Mouse (Mus musculus): ENCODE data around the gene Ribc2. TPM values are rescaled to one million over a fixed set of nuclear protein-coding genes. Genes with fewer than 3 reads are reported as not detected.
A peak's percentile ranks its signal among the peaks of the same experiment; 100 is the strongest.

The Ribc2 gene
- 0.37 and 0.83 TPM in 2 replicates for polyA plus RNA-seq (2014; fragmentation: Nextera tagmentation; extraction: Ambion mirVana)

DNA sequence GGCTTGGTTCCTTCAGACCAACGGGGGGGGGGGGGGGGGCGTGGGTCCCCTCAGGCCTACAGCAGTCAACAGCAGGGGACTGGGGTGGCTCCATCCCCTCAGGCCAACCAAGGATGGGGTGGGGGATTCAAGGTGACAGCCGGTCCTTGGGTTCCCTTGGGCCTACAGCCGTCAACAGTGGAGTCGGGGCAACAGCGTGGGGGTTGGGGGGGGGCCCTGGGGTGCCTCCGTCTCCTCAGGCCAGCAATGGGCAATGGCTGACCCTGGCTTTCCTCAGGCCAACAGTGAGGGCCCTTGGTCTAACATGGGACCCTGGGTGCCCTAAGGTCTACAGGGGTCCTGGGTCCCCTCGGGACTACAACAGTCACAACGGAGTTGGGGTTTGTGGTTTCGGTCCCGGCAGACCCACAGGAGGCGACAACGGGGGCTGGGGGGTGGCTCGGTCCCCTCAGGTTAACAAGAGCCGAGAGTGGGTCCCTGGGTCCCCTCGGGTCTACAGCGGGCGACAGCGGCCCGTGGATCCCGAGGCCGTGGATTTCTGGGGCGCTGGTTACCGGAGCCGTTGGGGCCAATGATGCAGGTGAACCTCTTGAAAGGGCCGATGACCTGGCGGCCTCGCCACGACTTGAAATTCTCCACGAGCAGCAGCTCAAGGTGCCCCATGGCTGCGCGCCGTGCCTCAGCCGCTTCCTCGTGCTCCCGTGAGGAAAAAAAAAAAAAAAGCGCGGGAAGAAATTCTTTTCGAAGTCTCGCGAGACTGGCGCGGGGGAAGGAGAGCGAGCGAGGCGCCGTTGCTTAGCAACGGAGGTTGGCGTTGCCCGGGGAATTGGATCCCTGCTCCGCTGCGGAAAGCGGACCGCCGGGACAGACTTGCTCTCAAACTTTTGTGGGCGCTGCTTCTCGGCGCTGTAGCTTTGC is at the start of gene Ribc2, which contains the start of gene Smc1b:
Ribc2 (plus strand) TSS at position 804 of the 918 bp plus-strand sequence.
Smc1b (minus strand) TSS at position 690 of the 918 bp plus-strand sequence.
- H3K9ac ChIP-seq (replicated peaks; ENCODE audit: low read depth, low read length) = no peak within 1 kb of the TSS
- ATAC-seq (ENCODE audit: low read depth) = peak; percentile 51; the same call in 1 of the 2 replicates

GRCm38 (mm10) chr15:85085641-85086040 is 46.2 kb upstream of the Ribc2 start:
- Histone ChIP-seq H3K4me2 (ENCODE audit: low read depth, low read length) (no peak overlapping the region), H3K27me3 (ENCODE audit: control insufficient read depth, insufficient read depth, low read length) (no peaks in the 10 kb centered on the region), H3K9ac (replicated peaks; ENCODE audit: low read depth, low read length) (no peak overlapping the region), H3K9me3 (ENCODE audit: control insufficient read depth, low read length) (no peaks in the 10 kb centered on the region), H3K4me1 (ENCODE audit: control insufficient read depth, insufficient read depth, low read length) (no peaks in the 10 kb centered on the region), H3K27ac (ENCODE audit: low read depth, low read length) (no peak overlapping the region), H3K4me3 (ENCODE audit: low read depth, low read length) (no peak overlapping the region), H3K36me3 (ENCODE audit: control insufficient read depth, insufficient read depth, low read length) (no peaks in the 10 kb centered on the region)
- WGBS = 79% methylated on average over 1 of the region's 1 CpGs
- no peak for ATAC-seq (ENCODE audit: low read depth)

More for the DNA sequence above, at the start of gene Ribc2, which contains the start of gene Smc1b:
- Histone ChIP-seq H3K4me3 (ENCODE audit: low read depth, low read length) (peak within 1 kb of the TSS; percentile 34), H3K4me2 (ENCODE audit: low read depth, low read length) (peak within 1 kb of the TSS; percentile 65), H3K27me3 (ENCODE audit: control insufficient read depth, insufficient read depth, low read length) (0 out of 2 replicates have a peak, but pooled peaks cover 2% of the 10 kb centered on the region), H3K9me3 (ENCODE audit: control insufficient read depth, low read length) (no peaks in the 10 kb centered on the region), H3K27ac (ENCODE audit: low read depth, low read length) (no peak within 1 kb of the TSS), H3K4me1 (ENCODE audit: control insufficient read depth, insufficient read depth, low read length) (no peaks in the 10 kb centered on the region), H3K36me3 (ENCODE audit: control insufficient read depth, insufficient read depth, low read length) (no peaks in the 10 kb centered on the region)
- 32% methylated on average over 53 of the region's 58 CpGs for WGBS

GRCm38 (mm10) chr15:85132193-85132520 is 279 bp downstream of the Ribc2 start:
- H3K27me3 ChIP-seq (ENCODE audit: control insufficient read depth, insufficient read depth, low read length) = 0 out of 2 replicates have a peak, but pooled peaks cover 2% of the 10 kb centered on the region
- no peak overlapping the region for H3K9ac ChIP-seq (replicated peaks; ENCODE audit: low read depth, low read length)
- H3K27ac ChIP-seq (ENCODE audit: low read depth, low read length) = no peak overlapping the region
- no peaks in the 10 kb centered on the region for H3K4me1 ChIP-seq (ENCODE audit: control insufficient read depth, insufficient read depth, low read length)
- no peaks in the 10 kb centered on the region for H3K9me3 ChIP-seq (ENCODE audit: control insufficient read depth, low read length)
- ATAC-seq (ENCODE audit: low read depth) = no peak
- H3K4me2 ChIP-seq (ENCODE audit: low read depth, low read length) = peak overlapping the region; percentile 65
- peak overlapping the region; percentile 34 for H3K4me3 ChIP-seq (ENCODE audit: low read depth, low read length)
- no peaks in the 10 kb centered on the region for H3K36me3 ChIP-seq (ENCODE audit: control insufficient read depth, insufficient read depth, low read length)
- 20% methylated on average over 10 of the region's 10 CpGs for WGBS

GRCm38 (mm10) chr15:85135143-85135542 is 3.3 kb downstream of the Ribc2 start:
- no peak overlapping the region for H3K9ac ChIP-seq (replicated peaks; ENCODE audit: low read depth, low read length)
- H3K36me3 ChIP-seq (ENCODE audit: control insufficient read depth, insufficient read depth, low read length) = no peaks in the 10 kb centered on the region
- no peaks in the 10 kb centered on the region for H3K4me1 ChIP-seq (ENCODE audit: control insufficient read depth, insufficient read depth, low read length)

DNA sequence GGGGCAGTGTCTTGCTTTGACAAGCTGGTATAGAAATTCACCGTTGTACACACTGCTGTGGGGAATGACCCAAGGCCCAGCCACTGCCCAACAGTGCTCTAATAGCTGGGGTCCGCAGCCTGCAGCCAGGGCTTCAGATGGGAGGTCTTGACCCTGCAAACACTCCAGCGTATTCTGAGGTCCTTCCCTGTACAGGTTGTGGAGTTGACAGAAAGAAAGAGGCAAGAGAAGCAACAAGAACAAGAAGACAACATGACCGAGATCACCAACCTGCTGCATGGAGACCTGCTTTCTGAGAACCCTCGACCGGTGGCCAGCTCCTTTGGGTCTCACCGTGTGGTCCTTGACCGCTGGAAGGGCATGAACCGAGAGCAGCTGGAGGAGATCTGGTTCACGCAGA is 9.4 kb downstream of the Ribc2 start:
- 93% methylated on average over 10 of the region's 10 CpGs for WGBS
- ATAC-seq (ENCODE audit: low read depth) = no peak

More at GRCm38 (mm10) chr15:85135143-85135542, 3.3 kb downstream of the Ribc2 start:
- H3K27me3 ChIP-seq (ENCODE audit: control insufficient read depth, insufficient read depth, low read length) = 0 out of 2 replicates have a peak, but pooled peaks cover 2% of the 10 kb centered on the region
- no peak overlapping the region for H3K27ac ChIP-seq (ENCODE audit: low read depth, low read length)
- H3K4me2 ChIP-seq (ENCODE audit: low read depth, low read length) = no peak overlapping the region
- no peak overlapping the region for H3K4me3 ChIP-seq (ENCODE audit: low read depth, low read length)
- WGBS = 57% methylated on average over 9 of the region's 9 CpGs
- no peak for ATAC-seq (ENCODE audit: low read depth)
- no peaks in the 10 kb centered on the region for H3K9me3 ChIP-seq (ENCODE audit: control insufficient read depth, low read length)

GRCm38 (mm10) chr15:85142441-85142840 is 10.6 kb downstream of the Ribc2 start:
- no peaks in the 10 kb centered on the region for H3K27me3 ChIP-seq (ENCODE audit: control insufficient read depth, insufficient read depth, low read length)
- no peak overlapping the region for H3K4me3 ChIP-seq (ENCODE audit: low read depth, low read length)
- no peaks in the 10 kb centered on the region for H3K9me3 ChIP-seq (ENCODE audit: control insufficient read depth, low read length)
- WGBS = 71% methylated on average over 2 of the region's 2 CpGs
- no peak overlapping the region for H3K9ac ChIP-seq (replicated peaks; ENCODE audit: low read depth, low read length)
- H3K4me2 ChIP-seq (ENCODE audit: low read depth, low read length) = no peak overlapping the region
- H3K27ac ChIP-seq (ENCODE audit: low read depth, low read length) = no peak overlapping the region
- H3K36me3 ChIP-seq (ENCODE audit: control insufficient read depth, insufficient read depth, low read length) = no peaks in the 10 kb centered on the region
- no peak for ATAC-seq (ENCODE audit: low read depth)
- H3K4me1 ChIP-seq (ENCODE audit: control insufficient read depth, insufficient read depth, low read length) = no peaks in the 10 kb centered on the region

More for the DNA sequence above, 9.4 kb downstream of the Ribc2 start:
- no peaks in the 10 kb centered on the region for H3K4me1 ChIP-seq (ENCODE audit: control insufficient read depth, insufficient read depth, low read length)
- H3K9me3 ChIP-seq (ENCODE audit: control insufficient read depth, low read length) = no peaks in the 10 kb centered on the region
- no peak overlapping the region for H3K4me3 ChIP-seq (ENCODE audit: low read depth, low read length)
- no peak overlapping the region for H3K27ac ChIP-seq (ENCODE audit: low read depth, low read length)
- no peak overlapping the region for H3K4me2 ChIP-seq (ENCODE audit: low read depth, low read length)
- no peaks in the 10 kb centered on the region for H3K36me3 ChIP-seq (ENCODE audit: control insufficient read depth, insufficient read depth, low read length)
- H3K27me3 ChIP-seq (ENCODE audit: control insufficient read depth, insufficient read depth, low read length) = no peaks in the 10 kb centered on the region
- no peak overlapping the region for H3K9ac ChIP-seq (replicated peaks; ENCODE audit: low read depth, low read length)

GRCm38 (mm10) chr15:85143161-85143560 is 11.3 kb downstream of the Ribc2 start:
- Histone ChIP-seq H3K27me3 (ENCODE audit: control insufficient read depth, insufficient read depth, low read length) (no peaks in the 10 kb centered on the region), H3K36me3 (ENCODE audit: control insufficient read depth, insufficient read depth, low read length) (no peaks in the 10 kb centered on the region), H3K9me3 (ENCODE audit: control insufficient read depth, low read length) (no peaks in the 10 kb centered on the region), H3K4me2 (ENCODE audit: low read depth, low read length) (no peak overlapping the region), H3K9ac (replicated peaks; ENCODE audit: low read depth, low read length) (no peak overlapping the region), H3K4me3 (ENCODE audit: low read depth, low read length) (no peak overlapping the region), H3K27ac (ENCODE audit: low read depth, low read length) (no peak overlapping the region), H3K4me1 (ENCODE audit: control insufficient read depth, insufficient read depth, low read length) (no peaks in the 10 kb centered on the region)
- 87% methylated on average over 11 of the region's 11 CpGs for WGBS
- no peak for ATAC-seq (ENCODE audit: low read depth)

DNA sequence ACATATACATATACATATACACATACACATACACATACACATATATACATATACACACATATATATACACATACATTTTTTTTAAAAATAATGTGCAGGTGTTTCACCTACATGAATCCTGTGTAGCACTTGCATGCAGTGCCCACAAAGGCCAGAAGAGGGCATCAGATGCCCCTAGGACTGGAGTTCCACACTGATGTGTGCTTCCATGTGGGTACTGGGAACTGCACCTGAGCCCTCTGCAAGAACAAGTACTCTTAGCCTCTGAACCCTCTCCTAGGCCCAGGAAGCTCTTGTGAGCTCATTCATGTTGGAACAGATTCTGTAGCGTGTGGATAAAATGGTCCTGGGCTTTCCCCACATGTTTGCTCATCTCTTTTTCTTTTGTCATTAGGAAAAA is 11.9 kb downstream of the Ribc2 start:
- Histone ChIP-seq H3K4me2 (ENCODE audit: low read depth, low read length) (no peak overlapping the region), H3K4me3 (ENCODE audit: low read depth, low read length) (no peak overlapping the region), H3K9ac (replicated peaks; ENCODE audit: low read depth, low read length) (no peak overlapping the region), H3K36me3 (ENCODE audit: control insufficient read depth, insufficient read depth, low read length) (no peaks in the 10 kb centered on the region), H3K27ac (ENCODE audit: low read depth, low read length) (no peak overlapping the region), H3K9me3 (ENCODE audit: control insufficient read depth, low read length) (no peaks in the 10 kb centered on the region), H3K4me1 (ENCODE audit: control insufficient read depth, insufficient read depth, low read length) (no peaks in the 10 kb centered on the region), H3K27me3 (ENCODE audit: control insufficient read depth, insufficient read depth, low read length) (no peaks in the 10 kb centered on the region)
- ATAC-seq (ENCODE audit: low read depth) = no peak
- 100% methylated on average over 1 of the region's 1 CpGs for WGBS

DNA sequence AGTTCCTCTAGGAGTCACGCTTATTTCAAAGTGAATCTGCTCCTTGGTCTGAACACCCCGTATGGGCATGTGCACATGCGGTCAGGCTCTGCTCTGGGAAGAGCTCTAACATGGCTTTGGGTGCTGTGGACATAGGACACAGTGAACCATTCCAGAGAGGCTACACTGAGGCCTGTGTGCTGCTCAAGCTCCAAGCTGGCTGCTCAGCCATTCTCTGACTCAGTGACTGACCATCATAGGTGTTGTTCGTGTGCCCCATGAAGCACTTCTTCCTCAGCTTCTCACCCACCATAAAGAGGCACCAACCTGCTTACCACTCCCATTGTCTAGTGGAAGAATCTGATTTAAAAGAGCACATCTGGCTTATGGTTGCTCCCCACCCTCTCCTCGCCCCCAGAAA is 12.4 kb downstream of the Ribc2 start:
- Histone ChIP-seq H3K9me3 (ENCODE audit: control insufficient read depth, low read length) (no peaks in the 10 kb centered on the region), H3K27me3 (ENCODE audit: control insufficient read depth, insufficient read depth, low read length) (no peaks in the 10 kb centered on the region), H3K36me3 (ENCODE audit: control insufficient read depth, insufficient read depth, low read length) (no peaks in the 10 kb centered on the region), H3K9ac (replicated peaks; ENCODE audit: low read depth, low read length) (no peak overlapping the region), H3K4me2 (ENCODE audit: low read depth, low read length) (no peak overlapping the region), H3K4me1 (ENCODE audit: control insufficient read depth, insufficient read depth, low read length) (no peaks in the 10 kb centered on the region), H3K4me3 (ENCODE audit: low read depth, low read length) (no peak overlapping the region), H3K27ac (ENCODE audit: low read depth, low read length) (no peak overlapping the region)
- 94% methylated on average over 5 of the region's 5 CpGs for WGBS
- ATAC-seq (ENCODE audit: low read depth) = no peak

Data from neural tube, embryonic 14.5 days (tissue).